Mouse (Mus musculus) thymus, adult 2 months (tissue): ENCODE measurements around the gene Ahnak.

ENCODE experiments used
- CTCF ChIP-seq: fragments of 200-500 bp; IDR thresholded peaks from 2 replicates; pipeline ENCODE4 v1.5.1; 2012; ENCODE audit warnings: mild to moderate bottlenecking, control low read depth, low read length, moderate library complexity, borderline replicate concordance; ENCODE audit not compliant: control insufficient read depth, poor library complexity, insufficient read depth; ENCODE audit errors: extremely low read depth
- POLR2A ChIP-seq: fragments of 200-500 bp; IDR thresholded peaks from 2 replicates; pipeline ENCODE4 v1.6.1; 2012; ENCODE audit warnings: mild to moderate bottlenecking, low read length, control low read depth, moderate library complexity; ENCODE audit not compliant: control insufficient read depth, poor library complexity, insufficient read depth; ENCODE audit errors: extremely low read depth

- TF ChIP-seq CTCF (no peak), POLR2A (no peak)
Observed at GRCm38 (mm10) chr19:8990432-8991102, 1.5 kb downstream of the Ahnak start.
